Mouse (Mus musculus) retina, embryonic 14.5 days (tissue): ENCODE measurements around the gene Yod1.

Source experiments
- DNase-seq: peaks from one replicate; pipeline ENCODE4 v3.0.0-alpha.2; 2015; ENCODE audit warnings: low spot score

The Yod1 gene

DNA sequence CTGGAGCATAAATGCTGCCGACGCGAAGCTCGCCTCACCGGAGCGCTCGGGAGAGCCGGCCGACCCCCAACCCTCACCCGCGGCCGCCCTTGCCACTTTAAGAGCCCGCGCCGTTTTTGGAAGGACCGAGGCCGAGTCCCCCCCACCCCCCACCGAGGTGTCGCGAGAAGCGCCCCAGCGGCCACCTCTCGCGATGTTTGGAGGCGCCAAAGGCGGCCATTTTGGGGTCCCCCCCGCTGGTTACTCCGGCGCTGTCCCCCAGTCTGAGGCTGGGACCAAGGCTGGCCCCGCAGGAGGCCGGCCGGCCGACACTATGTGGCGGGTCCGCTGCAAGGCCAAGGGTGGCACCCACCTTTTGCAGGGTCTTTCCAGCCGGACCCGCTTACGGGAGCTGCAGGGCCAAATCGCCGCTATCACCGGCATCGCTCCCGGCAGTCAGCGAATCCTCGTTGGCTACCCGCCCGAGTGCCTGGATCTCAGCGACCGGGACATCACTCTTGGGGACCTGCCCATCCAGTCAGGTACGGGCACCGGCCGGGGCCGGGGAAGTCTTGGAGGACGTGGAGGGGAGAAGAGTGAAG is at the start of gene Yod1:
TSS of gene Yod1 (plus strand) at position 37 of the 581 bp plus-strand sequence.
- DNase-seq = peak; percentile 93

DNA sequence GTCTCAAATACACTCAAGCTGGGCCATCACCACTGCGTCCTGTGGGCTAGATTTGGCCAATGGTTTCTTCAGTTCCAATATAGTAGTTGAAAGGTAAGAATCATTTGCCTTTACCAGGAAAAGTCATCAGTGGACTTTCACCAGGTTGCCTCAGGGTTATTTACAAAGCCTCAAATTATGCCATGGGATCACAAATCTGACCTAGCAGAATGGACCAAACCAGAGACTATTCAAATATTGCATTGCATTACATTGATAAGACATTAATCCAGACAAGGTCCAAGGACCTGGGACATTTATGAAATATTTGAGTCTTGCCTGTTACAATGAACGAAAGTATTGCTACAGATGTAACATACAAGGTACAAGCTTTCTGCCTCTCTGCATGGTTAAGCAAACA is 38.6 kb upstream of the Yod1 start:
- DNase-seq = no peak

DNA sequence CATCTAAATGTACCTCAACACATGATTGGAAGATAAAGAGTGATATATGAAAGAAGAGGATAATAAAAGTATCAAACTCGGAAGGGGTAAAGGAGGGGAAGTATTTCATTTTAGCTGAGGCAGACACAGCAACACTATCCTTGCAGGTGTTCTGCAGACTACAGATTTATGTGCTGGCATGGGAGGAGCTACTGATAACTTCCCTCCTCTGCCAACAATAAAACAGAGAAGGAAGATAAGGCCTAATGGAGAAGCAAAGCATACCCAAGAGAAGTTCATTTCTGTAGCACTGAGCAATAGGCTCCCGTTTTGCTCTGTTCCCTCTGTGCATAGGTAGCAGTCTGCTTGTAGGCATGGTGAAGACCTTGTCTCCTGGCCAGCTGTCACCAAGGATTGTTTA is 36.1 kb upstream of the Yod1 start:
- DNase-seq = no peak

DNA sequence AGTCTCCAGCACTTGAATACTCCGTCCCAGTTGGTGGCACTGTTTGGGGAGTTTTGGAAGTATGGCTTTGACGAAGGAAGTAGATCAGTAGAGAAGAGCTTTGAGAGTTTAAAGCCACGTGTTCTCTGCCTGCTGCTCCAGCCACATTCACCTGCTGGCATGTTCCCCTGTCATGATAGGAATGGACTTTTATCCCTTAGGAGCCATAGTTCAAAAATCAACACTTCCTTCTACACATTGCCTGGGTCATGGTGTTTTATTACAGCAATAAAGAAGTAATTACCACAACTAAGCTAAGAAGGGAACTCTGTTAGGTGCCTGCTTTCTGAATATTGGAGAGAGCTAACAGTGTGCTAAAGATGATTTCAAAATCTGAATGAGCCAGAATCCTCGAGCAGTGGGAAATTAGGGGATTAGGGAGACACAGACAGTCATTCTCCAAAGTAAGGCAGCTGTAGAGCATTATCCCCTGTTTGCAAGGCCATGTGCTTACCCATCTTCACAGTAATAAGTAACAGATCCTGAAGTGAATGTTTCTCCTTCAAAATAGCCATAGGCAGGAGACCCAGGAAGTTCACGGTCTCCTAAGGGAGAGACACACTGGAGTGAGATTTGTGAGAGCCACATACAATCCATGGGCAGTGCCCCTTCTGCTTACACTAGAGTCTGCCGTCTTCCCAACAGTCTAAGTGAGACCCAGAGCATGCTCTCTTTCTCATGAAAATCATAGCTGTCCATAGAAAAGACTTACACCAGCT is 35.3 kb upstream of the Yod1 start:
- DNase-seq = no peak

DNA sequence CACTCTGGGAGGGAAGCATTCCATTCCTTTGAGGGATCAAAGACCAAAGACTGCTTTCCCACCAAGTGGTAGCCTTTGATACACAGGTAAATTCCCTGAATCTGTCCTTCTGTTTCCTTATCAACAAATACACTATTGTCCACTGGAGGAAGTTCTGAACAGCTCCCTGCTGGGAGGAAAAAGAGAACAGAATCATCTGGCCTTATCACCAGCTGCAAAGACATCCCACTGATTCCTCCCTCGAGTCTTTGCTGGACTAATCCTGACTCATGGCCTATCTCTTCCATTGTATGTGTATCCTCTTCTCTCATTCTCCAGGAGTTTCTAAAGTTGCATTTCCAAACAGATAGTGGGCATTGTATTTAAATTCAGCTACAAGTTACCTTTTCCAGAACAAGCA is 33.2 kb upstream of the Yod1 start:
- DNase-seq = no peak

DNA sequence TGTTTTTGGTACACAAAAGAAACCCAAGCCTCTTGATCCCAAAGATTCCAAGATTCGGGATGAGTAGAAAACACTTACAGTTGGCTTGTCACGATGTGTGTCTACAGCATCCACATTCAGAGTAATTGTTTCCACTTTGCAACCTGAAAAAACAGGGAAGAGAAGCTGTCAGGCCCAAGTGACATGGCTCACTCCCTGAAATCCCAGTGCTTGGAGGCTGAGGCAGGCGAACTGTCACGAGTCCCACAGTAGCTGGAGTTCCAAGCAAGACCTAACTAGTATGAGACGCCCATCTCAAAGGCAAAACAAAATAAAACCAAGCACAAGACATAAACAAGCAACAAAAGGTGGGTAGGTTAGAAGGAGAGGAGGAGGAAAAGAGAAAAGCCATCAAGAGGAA is 18.5 kb upstream of the Yod1 start:
- DNase-seq = no peak

DNA sequence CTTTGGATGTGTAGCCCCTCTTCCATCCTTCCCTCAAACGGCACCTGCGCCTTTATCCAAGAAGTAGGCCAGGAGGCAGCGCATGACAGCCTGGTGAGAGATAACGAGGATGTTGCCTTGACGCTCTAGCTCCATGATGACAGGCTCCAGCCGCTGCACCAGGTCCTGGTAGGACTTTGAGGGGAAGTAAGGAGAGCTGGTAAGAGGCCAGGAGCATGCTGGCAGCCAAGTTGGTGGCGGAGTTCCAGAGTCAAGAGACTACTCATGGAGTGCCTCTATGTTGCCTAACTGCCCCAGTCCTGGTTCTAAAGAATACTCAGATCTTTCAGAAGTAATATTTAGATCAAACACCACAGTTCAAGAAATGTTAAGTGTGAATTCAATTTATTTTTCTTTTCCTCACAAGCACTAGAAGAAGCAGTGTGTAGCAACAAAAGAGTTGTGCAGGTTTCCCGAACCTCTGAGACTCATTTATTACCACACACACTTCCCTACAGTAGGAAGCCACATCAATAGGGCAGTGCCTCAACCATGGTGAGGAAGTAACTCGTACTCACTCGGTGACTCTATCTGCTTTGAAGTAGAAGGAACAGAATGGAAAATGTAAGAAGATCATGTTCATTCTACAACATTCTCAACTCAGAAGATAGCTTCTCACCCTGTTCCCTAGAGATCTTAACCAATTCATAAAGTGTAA is 17.0 kb upstream of the Yod1 start:
- no peak for DNase-seq

DNA sequence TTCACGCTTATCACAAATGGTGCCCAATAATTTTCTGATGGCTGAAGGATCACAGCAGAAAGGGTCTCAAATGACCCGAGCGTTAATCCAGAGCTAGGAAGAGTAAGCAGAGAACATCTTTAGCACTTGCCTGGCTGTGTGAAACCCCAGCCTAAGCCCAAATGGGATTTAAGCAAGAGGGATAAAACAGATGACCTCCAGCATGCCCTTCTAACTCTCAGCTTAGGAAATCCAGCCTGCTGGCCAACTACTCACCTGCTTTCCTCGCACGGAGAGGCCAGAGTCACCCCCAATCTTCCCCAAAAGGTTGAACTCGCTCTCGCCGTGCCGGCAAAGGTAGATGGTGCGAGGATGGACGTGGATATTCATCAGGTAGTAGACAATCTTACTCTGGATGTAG is 15.2 kb upstream of the Yod1 start:
- DNase-seq = no peak

DNA sequence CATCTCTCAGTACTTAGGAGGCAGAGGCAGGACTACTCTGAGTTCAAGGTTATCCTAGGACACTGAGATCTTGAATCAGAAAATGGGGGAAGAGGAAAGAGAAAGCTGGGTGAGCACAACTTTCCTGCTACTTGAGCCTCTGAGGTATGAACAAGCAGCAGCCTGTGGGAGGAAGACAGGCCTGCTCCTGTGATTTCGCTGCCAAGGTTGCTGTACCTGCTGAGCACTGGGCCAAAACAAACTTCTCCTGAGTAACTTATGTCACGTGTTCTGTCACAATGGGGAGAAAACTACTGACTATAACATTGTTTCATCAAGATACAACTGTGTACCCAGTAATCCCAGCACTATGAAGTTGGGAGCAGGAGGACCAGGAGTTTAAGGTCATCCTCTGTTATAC is 13.5 kb upstream of the Yod1 start:
- DNase-seq = no peak

DNA sequence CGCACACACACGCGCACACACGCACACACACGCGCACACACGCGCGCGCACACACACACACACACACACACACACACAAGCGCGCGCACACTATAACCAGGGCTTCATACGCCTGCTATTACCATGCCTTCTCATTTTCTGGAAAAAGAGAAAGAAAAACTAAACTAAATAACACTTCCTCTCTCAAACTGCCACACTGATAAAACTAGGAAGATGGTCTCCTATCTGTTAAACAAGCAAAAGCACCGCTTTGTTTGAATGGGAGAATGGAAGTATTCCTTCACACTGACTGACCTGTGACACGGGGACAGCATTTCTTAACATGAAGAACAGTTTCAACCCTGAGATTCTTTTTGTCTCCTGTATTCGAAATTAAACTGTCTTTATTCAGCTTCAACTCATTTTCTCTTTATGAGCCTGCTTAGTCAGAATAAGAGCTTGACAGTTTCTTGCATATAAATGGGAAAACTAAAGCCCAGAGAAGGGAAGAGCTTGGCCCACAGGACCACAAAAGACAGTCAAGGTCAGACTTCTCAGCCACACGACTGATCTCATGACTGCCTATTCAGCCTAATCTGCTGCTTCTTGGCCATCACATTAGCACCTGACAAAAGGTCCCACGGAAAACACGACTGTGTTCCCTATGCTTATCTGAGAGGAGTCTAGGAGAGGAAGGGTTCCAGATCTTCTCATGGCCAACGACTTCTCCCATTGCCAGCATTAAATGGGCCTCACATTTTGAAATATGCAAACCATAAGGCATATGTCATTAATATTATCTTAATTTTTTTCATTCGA is 6.6 kb upstream of the Yod1 start:
- DNase-seq = no peak

DNA sequence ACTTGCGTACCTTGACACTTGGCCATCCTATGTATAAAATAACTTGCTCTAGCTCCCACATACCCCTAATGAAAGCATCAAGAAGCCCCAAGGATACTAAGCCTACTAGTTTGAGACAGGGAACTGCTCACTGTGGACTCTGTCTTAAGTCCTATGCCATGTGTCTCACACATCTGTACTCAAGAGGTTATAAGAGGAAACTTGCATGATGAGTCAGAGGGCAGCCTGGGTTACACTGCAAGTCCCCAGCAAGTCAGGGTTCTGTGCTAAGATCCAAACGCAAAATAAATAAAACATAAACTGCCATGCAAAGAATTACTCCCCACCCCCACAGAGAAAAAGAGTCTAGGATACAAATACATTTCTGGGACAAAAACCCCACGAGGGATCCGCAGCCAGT is 3.1 kb upstream of the Yod1 start:
- DNase-seq = no peak

DNA sequence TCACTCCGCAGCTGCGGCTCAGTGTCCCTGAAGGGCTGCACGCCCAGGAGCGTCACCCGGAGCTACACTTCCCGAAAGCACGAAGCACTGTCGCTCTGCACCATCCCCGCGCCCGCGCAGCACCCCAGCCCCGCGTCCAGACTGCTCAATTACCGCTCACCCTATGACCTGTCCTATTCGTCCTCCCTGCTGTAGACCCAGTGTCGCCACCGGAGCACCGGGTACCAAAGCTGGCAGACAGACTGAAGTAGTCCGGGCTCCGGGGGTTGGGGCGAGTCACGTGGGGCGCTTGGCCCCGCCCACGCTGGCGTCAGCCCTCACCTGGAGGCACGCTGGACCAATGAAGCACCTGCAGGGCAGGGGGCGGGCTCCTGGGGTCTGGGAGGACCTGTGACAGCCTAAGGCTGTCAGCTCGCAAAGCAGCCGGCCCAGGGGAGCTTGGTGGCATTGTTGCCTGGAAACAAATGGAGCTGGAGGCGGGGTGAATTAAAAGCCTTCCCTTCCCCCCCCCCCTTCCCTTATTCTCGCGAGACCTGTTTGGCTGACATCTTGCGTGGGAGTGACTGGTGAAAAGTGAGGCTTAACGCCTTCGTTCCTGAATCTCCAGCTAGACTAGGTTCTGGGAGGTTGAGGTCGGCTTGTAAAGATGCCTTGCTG is 1.4 kb upstream of the Yod1 start, which contains the start of gene Gm29427:
TSS of gene Gm29427 (minus strand) at position 239 of the 657 bp plus-strand sequence.
- DNase-seq = peak; percentile 86

DNA sequence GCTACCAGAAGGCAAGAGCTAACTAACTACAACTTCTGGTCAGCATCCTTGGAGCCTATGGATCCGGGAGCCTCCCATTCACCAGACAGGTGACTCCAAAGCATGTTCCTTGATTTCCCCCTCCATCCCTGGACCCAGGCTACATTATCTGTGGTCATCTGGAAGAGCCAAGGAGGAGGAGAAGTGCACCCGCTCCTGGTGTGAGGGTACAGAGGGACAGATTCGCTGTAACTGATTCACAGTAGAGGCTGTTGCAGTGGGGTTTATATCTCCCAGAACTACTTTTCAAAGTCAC is 962 bp upstream of the Yod1 start:
- no peak for DNase-seq

DNA sequence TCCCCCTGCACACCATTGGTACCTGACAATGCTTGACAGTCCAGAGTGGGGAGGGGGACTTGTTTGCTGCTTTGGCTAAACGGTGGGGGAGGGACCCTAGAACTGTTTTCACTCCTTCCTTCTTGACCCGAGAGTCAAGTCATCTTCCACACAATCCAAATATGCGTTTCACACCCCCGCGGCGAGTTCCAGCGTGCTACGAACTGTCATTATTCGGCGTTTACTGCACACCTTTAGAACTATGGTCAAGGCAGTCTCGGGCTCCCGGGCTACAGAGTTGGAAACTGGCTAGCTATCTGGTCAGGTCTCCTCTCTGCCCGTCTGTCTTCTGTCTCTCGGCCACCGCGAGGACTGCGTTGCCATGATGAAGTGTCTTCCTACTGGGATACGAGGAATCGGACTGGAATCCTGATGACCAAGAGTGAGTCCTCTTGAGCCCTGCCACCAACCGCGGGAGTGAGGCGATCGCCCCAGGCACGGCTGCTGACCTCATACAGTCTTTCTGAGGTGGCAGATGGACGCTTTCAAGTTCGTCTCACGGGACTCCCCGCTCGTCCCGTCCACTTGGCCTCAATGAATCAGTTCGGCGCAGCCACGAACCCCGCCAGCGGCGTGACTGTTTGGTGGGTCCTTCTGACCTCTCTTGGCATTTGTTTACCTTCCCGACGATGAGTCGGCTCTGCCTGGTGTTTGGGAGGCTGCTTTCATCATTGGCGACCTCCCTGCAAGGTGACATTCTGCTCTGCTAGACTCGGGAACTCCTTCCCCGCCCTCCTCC is 425 bp upstream of the Yod1 start:
- DNase-seq = peak; percentile 63

DNA sequence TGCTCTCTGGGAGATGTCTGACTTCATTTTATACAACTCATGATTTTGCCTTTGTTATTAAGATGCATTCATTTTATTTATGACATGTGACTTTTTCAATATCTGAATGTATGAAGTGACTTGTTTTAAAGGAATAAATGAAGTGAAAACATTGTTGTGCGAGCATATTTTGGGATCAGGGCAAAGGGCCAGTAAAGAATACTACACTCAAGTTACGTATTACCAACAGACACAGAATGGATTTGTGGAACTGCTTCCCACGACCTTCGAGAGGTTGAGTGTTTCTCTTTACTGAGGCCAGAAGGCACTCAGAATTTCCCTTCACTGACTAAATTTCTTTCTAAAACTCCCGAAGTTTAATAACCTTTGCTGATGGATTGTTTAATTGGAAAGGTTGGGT is 7.1 kb downstream of the Yod1 start:
- DNase-seq = no peak

DNA sequence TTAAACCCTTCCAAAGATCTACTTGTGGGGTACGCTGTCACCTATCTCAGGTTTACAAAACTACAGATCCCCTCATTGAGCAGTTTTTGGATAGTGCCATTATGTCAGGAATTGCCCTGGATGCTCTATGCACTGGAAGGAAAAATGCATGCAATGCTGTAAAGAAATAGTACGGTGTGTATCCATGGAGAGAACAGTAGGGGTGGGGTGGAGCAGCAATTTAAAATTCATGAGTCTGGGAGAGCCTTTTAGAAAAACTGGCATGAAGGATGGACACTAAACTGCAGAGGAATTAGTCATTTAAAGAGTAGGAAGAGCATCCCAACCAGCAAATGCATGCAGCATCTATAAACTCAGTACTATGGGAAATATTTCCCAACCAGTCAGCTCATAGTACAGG is 9.3 kb downstream of the Yod1 start:
- no peak for DNase-seq

DNA sequence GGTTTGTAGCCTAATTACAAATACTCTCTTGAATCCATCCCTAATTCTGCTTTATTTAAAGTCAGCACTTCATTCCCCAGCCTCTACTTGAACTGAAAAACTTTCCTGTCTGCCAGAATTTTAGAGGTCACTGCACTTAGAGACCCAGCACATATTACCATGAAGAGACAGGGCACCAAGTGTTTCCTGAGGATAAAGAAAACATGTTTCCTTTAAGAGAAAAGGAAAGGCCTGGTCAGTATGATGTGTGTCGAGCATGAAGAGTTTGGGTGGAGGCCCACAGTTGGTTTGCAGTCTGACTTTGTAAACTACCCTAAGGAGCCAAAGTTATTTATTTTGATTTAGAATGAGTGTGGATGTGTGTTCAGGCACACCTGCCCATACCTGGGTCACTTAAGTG is 10.9 kb downstream of the Yod1 start:
- DNase-seq = no peak

DNA sequence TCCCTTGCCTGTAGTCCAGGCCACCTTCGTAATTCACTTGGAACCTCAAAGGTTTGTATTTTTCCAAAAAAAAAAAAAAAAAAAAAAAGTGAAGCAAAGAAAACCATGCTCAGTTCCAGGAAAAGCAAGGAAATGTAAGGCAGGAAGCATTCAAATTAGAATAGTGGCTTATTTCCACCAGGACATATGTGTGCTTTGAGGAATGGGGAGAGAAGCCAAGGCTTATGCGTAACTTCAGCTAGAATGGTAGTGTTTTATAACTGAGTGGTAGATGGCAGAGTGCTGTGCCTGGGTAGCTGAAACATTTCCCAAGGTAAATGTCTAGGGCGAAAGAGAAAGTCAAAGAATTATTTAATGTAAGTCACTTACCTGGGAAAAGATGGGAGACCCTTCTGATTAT is 11.6 kb downstream of the Yod1 start:
- DNase-seq = no peak

DNA sequence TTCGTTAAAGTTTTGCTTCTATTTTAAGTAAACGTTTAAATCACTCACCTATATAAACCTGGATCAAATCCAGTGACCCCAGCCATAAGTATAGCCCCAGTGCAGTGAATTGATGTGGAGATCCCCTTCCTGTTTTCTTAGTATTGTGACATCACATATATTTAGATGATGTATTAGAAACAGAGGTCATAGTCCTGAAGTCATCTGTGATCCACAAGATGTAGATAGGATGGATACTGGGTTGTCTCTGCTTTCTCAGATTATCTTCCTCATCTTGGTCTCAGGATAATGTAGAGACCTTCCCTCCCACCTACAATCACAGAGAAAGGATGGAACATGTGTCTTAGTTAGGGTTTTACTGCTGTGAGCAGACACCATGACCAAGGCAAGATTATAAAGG is 12.0 kb downstream of the Yod1 start, which contains the start of gene Pfkfb2:
TSS of gene Pfkfb2 (minus strand) at position 101 of the 400 bp plus-strand sequence.
- DNase-seq = no peak

DNA sequence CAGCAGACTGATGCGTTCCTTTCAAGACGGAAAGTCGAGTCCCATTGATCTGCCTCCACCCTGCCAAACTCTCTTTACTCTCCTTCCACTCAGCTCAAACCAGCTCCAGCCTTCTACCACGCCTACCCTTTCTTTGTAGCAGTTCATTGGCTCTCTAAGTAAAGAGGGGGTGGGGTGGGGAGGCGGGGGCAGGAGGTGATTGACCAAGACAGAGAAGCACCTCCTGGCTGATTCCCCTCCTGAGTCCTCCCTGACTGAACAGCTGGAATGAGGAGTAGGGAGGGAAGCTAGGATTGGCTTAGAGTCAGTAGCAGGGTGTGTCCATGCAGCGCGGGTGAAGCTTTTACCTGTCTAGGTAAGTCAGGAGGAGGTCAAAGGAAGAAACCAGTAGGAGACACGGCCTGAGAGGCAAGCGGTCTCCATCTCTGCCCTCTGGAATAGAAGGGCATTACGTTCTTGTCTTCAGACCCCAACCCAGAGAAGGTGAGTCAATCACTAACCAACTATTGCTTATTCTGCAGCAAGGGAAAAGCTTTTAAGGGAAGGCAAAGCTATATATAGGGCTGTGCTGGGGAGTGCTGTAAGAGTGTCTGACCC is 14.7 kb downstream of the Yod1 start, which contains the start of gene AA986860:
TSS of gene AA986860 (plus strand) at position 236 of the 597 bp plus-strand sequence.
- DNase-seq = peak; percentile 37
